Mouse (Mus musculus): ENCODE measurements around the gene Mia3.

- TF ChIP-seq CTCF (IDR thresholded peaks at IDR 0.05; ENCODE audit: control insufficient read depth, insufficient read depth, insufficient read length) (no peak), USF1 (IDR thresholded peaks at IDR 0.05; ENCODE audit: low read depth) (no peak), FOSL1 (IDR thresholded peaks at IDR 0.05; ENCODE audit: insufficient read depth, low read length, poor library complexity, severe bottlenecking) (no peak), MYOG (IDR thresholded peaks at IDR 0.05; ENCODE audit: control insufficient read depth, extremely low read depth, insufficient read length) (no peak), MAX (IDR thresholded peaks at IDR 0.05) (no peak)
Observed at GRCm38 (mm10) chr1:183288351-183288750, 81.0 kb downstream of the Mia3 start.
